Mouse (Mus musculus): ENCODE results near the gene Kansl1l.

GRCm38 (mm10) chr1:66831824-66832600 lies 14.7 kb upstream of the Kansl1l start:
- TF ChIP-seq CTCF (IDR thresholded peaks at IDR 0.05; ENCODE audit: borderline replicate concordance, insufficient read depth, low read depth, low read length) (no peak), POLR2A (IDR thresholded peaks at IDR 0.05; ENCODE audit: borderline replicate concordance, insufficient read depth, low read length) (no peak)

All from cerebellum, adult 2 months (tissue).